Mouse (Mus musculus): Measurements from ENCODE around the gene Ndc1. TPM values are rescaled to one million over a fixed set of nuclear protein-coding genes. Genes with fewer than 3 reads are reported as not detected.

The Ndc1 gene
- polyA plus RNA-seq, 1 experiment = 9.9 TPM

DNA sequence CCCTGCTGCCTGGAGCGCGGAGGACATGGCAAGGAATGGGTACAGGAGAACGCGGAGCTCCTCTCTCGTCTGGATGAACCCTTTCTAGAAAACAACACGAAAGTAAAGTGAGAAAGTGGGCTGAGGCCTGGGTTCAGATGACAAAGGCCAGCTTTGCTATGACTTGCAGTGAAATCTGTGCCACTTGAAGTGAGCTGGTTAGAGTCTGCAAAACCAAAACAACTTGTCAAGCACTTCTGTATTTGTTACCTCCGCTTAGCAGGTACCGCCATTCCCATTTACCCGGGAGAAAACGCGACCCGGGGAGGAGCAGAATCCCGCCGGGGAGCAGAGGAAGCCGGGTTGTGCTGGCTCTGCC, 66.4 kb downstream of the Ndc1 start:
- 0 out of 2 replicates have a peak, but pooled peaks cover 3% of the 10 kb centered on the region for H3K4me1 ChIP-seq (ENCODE audit: control insufficient read depth, insufficient read depth, low read length)
- peak overlapping the region; percentile 30 for H3K4me3 ChIP-seq (replicated peaks; ENCODE audit: extremely low read depth, low read depth, low read length)
- TF ChIP-seq CTCF (IDR thresholded peaks at IDR 0.05; ENCODE audit: insufficient read depth, low read length) = no peak
- TF ChIP-seq POLR2A (IDR thresholded peaks at IDR 0.05; ENCODE audit: borderline replicate concordance, extremely low read depth, low read depth, low read length) = no peak
- WGBS = 9% methylated on average over 15 of the region's 15 CpGs
- no peak for DNase-seq

GRCm38 (mm10) chr4:107434356-107435237, 67.0 kb downstream of the Ndc1 start, which contains the start of gene Glis1:
Glis1 (plus strand) TSS chr4:107434591.
- Histone ChIP-seq H3K4me1 (ENCODE audit: control insufficient read depth, insufficient read depth, low read length) (0 out of 2 replicates have a peak, but pooled peaks cover 3% of the 10 kb centered on the region), H3K4me3 (replicated peaks; ENCODE audit: extremely low read depth, low read depth, low read length) (peak within 1 kb of the TSS; percentile 50)
- no peak for TF ChIP-seq CTCF (IDR thresholded peaks at IDR 0.05; ENCODE audit: insufficient read depth, low read length)
- TF ChIP-seq POLR2A (IDR thresholded peaks at IDR 0.05; ENCODE audit: borderline replicate concordance, extremely low read depth, low read depth, low read length) = no peak
- WGBS = 1% methylated on average over 110 of the region's 112 CpGs
- peak; percentile 46 for DNase-seq

DNA sequence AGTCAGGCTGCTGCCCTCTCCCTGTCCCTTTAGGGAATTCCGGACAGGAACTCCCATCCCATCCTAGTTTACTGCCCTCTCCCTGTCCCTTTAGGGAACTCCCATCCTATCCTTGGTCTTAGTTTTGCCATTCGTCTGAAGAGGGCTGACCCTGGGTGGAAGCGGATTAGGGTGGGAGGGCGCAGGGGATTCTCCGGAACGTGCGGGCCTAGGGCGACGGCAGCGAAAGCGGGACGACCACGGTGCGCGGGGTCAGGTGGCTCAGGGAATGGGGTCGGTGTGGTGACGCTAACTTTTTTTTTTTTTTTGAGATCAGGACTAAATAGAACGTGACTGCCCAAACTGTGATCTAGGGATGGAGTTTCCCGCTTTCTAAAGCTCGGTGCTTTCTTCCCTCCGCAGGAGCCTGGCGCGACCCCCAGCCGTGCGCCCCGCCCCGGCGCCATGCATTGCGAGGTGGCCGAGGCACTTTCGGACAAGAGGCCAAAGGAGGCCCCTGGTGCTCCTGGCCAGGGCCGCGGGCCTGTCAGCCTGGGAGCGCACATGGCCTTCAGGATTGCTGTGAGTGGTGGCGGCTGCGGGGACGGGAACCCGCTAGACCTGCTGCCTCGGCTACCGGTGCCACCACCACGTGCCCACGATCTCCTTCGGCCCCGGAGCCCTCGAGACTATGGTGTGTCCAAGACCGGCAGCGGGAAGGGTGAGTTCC, 67.8 kb downstream of the Ndc1 start:
- Histone ChIP-seq H3K4me1 (ENCODE audit: control insufficient read depth, insufficient read depth, low read length) (0 out of 2 replicates have a peak, but pooled peaks cover 3% of the 10 kb centered on the region), H3K4me3 (replicated peaks; ENCODE audit: extremely low read depth, low read depth, low read length) (no peak overlapping the region)
- DNase-seq = peak; percentile 9
- TF ChIP-seq CTCF (IDR thresholded peaks at IDR 0.05; ENCODE audit: insufficient read depth, low read length) = no peak
- TF ChIP-seq POLR2A (IDR thresholded peaks at IDR 0.05; ENCODE audit: borderline replicate concordance, extremely low read depth, low read depth, low read length) = no peak
- WGBS = 8% methylated on average over 47 of the region's 47 CpGs

- 95% methylated on average over 7 of the region's 7 CpGs for WGBS
- H3K4me3 ChIP-seq (replicated peaks; ENCODE audit: extremely low read depth, low read depth, low read length) = no peak overlapping the region
- no peak for DNase-seq
- no peak for TF ChIP-seq CTCF (IDR thresholded peaks at IDR 0.05; ENCODE audit: insufficient read depth, low read length)
- TF ChIP-seq POLR2A (IDR thresholded peaks at IDR 0.05; ENCODE audit: borderline replicate concordance, extremely low read depth, low read depth, low read length) = no peak
- 0 out of 2 replicates have a peak, but pooled peaks cover 3% of the 10 kb centered on the region for H3K4me1 ChIP-seq (ENCODE audit: control insufficient read depth, insufficient read depth, low read length)
Observed at GRCm38 (mm10) chr4:107436476-107436875, 68.9 kb downstream of the Ndc1 start.

DNA sequence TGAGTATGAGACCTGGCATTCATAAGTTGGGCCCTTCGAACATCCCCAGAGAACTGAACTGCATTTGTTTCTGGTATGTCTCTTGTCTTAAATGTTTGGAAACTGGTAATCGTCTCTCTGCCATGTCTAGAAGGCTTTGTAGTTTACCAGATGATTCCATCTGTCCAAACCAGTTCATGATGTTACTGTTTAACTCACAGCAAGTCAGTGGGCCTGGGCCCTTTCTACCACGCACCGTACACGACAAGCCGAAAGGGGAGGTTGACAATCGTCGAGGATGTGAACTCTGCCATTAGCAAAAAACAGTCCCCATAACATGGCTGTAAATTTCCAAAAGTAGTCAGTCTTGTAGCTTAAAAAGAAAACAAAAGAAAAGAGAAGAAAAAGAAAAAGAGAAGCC, 71.2 kb downstream of the Ndc1 start:
- TF ChIP-seq POLR2A (IDR thresholded peaks at IDR 0.05; ENCODE audit: borderline replicate concordance, extremely low read depth, low read depth, low read length) (no peak), CTCF (IDR thresholded peaks at IDR 0.05; ENCODE audit: insufficient read depth, low read length) (no peak)
- no peak for DNase-seq
- 93% methylated on average over 8 of the region's 8 CpGs for WGBS
- no peak overlapping the region for H3K4me3 ChIP-seq (replicated peaks; ENCODE audit: extremely low read depth, low read depth, low read length)
- 0 out of 2 replicates have a peak, but pooled peaks cover 3% of the 10 kb centered on the region for H3K4me1 ChIP-seq (ENCODE audit: control insufficient read depth, insufficient read depth, low read length)

DNA sequence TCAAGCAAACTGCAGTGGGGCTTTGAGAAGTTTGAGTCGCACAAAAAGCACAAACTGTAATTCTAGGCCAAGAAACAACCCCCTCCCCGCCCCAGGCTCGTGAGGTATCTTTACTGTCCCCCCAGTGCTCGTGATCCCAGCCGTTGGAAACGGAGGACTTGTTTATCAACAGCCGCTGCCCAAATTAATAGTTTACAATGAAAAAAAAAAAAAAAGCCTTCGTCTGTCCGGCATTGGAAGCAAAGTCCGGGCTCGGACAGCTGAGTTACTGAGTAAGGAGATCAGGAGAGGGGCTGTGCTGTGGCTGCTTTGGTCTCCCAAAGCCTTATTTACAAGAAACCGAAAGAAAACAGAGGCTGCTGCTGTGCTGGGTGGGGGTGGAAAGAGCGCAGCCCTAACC, 72.7 kb downstream of the Ndc1 start:
- no peak for TF ChIP-seq CTCF (IDR thresholded peaks at IDR 0.05; ENCODE audit: insufficient read depth, low read length)
- TF ChIP-seq POLR2A (IDR thresholded peaks at IDR 0.05; ENCODE audit: borderline replicate concordance, extremely low read depth, low read depth, low read length) = no peak
- no peak overlapping the region for H3K4me3 ChIP-seq (replicated peaks; ENCODE audit: extremely low read depth, low read depth, low read length)
- no peak for DNase-seq
- WGBS = 21% methylated on average over 13 of the region's 13 CpGs
- H3K4me1 ChIP-seq (ENCODE audit: control insufficient read depth, insufficient read depth, low read length) = no peaks in the 10 kb centered on the region

GRCm38 (mm10) chr4:107442288-107442687, 74.7 kb downstream of the Ndc1 start:
- Histone ChIP-seq H3K4me3 (replicated peaks; ENCODE audit: extremely low read depth, low read depth, low read length) (no peak overlapping the region), H3K4me1 (ENCODE audit: control insufficient read depth, insufficient read depth, low read length) (no peaks in the 10 kb centered on the region)
- 76% methylated on average over 11 of the region's 11 CpGs for WGBS
- no peak for TF ChIP-seq POLR2A (IDR thresholded peaks at IDR 0.05; ENCODE audit: borderline replicate concordance, extremely low read depth, low read depth, low read length)
- no peak for TF ChIP-seq CTCF (IDR thresholded peaks at IDR 0.05; ENCODE audit: insufficient read depth, low read length)
- no peak for DNase-seq

DNA sequence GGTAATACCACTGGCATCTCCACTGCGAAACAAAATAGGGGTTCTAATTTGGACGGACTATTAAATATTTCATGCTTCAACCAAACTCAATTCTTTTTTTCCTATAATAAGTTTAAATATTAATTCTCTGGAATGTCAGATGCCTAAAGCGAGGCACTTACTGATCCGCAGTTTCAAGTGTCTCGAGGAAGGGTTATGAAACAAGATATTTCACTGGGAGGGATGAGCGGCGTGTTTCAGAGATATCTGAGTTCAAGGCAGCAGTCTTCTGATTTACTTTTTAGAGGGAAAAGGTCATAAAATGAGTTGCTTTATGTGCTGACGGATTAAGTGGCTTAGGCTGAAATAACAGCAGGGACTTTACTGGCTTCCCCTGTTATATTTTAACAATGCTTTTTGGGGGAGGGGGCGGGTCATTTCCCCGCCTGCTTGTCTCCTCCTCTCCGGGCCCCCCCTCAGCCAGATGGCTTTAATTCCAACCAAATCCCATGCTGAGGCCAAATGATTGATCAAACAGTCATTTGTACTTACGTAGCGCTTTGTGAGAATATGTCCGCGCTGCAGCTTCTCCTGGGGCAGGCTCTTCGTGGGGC, 75.4 kb downstream of the Ndc1 start:
- no peak for DNase-seq
- Histone ChIP-seq H3K4me3 (replicated peaks; ENCODE audit: extremely low read depth, low read depth, low read length) (no peak overlapping the region), H3K4me1 (ENCODE audit: control insufficient read depth, insufficient read depth, low read length) (no peaks in the 10 kb centered on the region)
- no peak for TF ChIP-seq CTCF (IDR thresholded peaks at IDR 0.05; ENCODE audit: insufficient read depth, low read length)
- TF ChIP-seq POLR2A (IDR thresholded peaks at IDR 0.05; ENCODE audit: borderline replicate concordance, extremely low read depth, low read depth, low read length) = no peak
- 67% methylated on average over 16 of the region's 16 CpGs for WGBS

DNA sequence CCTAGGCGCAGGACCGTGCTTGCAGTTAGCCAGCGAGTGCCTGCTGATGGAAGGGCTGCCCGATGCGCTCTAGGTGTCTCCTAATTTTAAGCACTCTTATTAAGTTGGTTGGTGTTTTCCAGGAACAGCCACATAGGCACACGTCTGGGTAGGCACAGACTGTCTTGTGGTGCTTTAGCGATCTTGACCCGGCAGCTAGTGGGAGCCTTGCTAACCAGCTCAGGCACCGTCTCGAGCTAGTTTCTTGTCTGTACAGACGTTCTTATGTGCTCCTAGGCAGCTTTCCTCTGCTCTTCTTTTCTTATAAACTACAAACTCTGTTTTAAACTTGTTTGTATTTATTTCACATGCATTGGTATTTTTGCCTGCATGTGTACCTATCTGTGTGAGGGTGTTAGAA, 76.0 kb downstream of the Ndc1 start:
- Histone ChIP-seq H3K4me1 (ENCODE audit: control insufficient read depth, insufficient read depth, low read length) (no peaks in the 10 kb centered on the region), H3K4me3 (replicated peaks; ENCODE audit: extremely low read depth, low read depth, low read length) (no peak overlapping the region)
- no peak for DNase-seq
- 79% methylated on average over 11 of the region's 11 CpGs for WGBS
- no peak for TF ChIP-seq POLR2A (IDR thresholded peaks at IDR 0.05; ENCODE audit: borderline replicate concordance, extremely low read depth, low read depth, low read length)

All from lung, adult 2 months (tissue).